Mouse (Mus musculus) splenic B cell, adult 2 months (primary cell): ENCODE results near the gene Ghrl.
A peak's percentile ranks its signal among the peaks of the same experiment; 100 is the strongest.

Experiments
- DNase-seq: peaks from one replicate; pipeline ENCODE4 v3.0.0-alpha.2; 2011; ENCODE audit warnings: low read depth, low spot score
- H3K27me3 ChIP-seq: 2 replicates; pipeline ENCODE4 v1.6.1; 2012; ENCODE audit warnings: mild to moderate bottlenecking, low read length, moderate library complexity, mixed read lengths; ENCODE audit not compliant: control insufficient read depth, poor library complexity, insufficient read depth, severe bottlenecking
- H3K36me3 ChIP-seq: 2 replicates; pipeline ENCODE4 v1.6.1; 2012; ENCODE audit warnings: mild to moderate bottlenecking, low read length, moderate library complexity, mixed read lengths; ENCODE audit not compliant: control insufficient read depth, poor library complexity, insufficient read depth, severe bottlenecking

Ghrl gene

DNA sequence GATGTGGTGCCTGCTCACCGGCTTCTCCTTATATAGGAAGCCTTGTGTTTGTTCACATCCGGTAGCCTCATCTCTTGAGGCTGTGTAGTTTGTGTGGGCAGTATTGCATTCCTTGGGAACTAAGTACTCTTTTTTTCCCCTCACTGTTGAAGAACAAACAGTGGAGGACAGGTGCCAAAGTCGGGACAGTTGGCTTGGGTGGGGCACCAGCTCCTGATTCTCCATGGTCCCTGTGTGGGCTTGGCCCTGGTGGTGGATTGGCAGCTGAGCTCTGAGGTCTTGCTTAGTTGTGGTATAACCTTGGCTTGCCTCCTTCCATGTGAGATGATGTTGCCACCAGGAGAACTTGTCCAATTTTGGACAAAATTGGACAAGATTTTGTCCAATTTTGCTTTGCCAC is at the start of gene Ghrl:
TSS of gene Ghrl (minus strand) at position 3 of the 400 bp plus-strand sequence.
- peaks cover 5% of the 10 kb centered on the region; the same call in 1 of the 2 replicates for H3K36me3 ChIP-seq
- H3K27me3 ChIP-seq = no peaks in the 10 kb centered on the region
- no peak for DNase-seq

DNA sequence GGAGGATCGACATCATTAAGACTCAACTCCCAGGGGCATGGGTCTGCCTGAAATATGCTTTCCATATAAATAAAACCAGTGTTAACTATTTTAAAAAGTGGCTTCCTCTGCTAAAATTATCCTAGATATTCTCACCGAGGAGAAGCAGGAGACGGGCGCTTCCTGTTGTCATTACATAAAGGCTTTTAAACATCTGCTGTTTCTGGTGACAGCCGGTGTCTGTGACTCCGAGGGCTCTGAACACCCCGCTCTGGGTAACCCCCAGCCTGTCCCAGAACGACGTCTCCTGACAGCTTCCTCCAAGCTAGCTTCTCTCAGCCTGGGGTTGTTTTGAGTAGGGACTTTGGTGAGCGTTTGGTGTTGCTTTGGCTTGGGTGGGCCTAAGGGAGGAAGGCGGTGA is 49.1 kb upstream of the Ghrl start:
- Histone ChIP-seq H3K27me3 (no peaks in the 10 kb centered on the region), H3K36me3 (no peaks in the 10 kb centered on the region)
- no peak for DNase-seq

DNA sequence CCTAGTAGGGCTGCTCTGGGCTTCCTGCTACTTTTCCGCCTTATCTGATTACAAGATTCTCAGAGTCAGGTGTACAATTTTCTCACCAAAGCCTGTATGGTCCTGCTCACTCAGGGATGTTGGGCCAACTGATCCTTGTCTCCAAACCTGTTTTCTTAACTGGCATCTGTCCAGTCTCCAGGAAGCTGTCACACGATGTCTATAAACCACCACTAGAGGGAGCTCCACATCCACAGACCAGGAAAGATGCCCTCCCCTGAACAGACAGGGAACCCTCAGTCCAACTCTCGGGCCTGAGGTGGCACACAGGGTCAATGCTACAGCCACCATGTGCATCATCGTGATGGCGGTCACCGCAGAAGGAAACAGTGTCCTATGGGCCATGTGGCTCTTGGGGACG is 42.0 kb upstream of the Ghrl start:
- DNase-seq = peak; percentile 82
- H3K27me3 ChIP-seq = no peaks in the 10 kb centered on the region
- H3K36me3 ChIP-seq = no peaks in the 10 kb centered on the region

DNA sequence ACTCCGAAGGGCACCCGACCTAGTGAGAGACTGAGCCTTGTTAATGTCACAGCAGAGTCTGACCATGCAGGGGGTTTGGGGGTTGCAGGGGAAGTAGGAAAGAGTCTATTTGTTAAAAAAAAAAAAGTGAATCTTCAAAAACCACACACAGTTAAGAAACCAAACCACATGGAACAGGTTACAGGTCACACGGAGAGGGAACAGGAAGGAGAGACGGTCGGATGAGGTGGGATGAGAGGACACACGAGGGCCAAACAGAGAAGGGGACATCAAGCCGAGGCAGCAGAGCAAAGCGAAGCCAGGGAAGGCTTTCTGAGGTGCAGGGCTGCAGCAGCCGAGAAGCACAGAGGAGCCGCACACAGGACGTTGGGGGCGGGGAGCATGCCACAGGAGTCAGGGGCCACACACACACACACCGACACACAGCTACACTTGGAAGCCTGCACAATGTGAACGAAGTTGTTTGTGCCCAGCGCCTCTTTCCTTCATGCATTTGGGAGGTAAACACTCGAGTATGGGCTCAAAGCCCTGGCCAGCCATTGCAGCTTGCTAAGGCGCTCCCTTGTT is 29.5 kb upstream of the Ghrl start:
- DNase-seq = no peak
- H3K27me3 ChIP-seq = no peaks in the 10 kb centered on the region
- no peaks in the 10 kb centered on the region for H3K36me3 ChIP-seq

DNA sequence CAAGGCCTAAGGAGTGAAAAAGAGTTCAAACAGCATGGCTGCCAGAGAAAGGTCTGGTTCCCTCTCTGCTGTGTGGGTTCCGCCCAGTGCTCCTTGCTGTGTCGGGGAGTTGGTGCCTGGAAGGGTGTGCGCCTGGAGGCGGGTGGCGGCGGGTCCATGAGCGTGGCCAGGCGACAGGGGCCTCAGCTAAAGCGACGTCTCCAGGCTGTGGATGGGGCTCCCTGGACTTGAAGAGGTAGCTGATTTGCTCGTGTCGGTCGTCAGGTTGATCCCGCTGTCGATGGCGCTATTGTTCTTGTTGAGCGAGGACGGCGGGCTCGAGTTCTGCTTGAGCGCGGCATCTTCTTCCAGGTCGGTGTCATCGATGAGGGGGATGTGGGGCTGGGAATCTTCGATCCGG is 28.7 kb upstream of the Ghrl start:
- Histone ChIP-seq H3K36me3 (no peaks in the 10 kb centered on the region), H3K27me3 (no peaks in the 10 kb centered on the region)
- no peak for DNase-seq

DNA sequence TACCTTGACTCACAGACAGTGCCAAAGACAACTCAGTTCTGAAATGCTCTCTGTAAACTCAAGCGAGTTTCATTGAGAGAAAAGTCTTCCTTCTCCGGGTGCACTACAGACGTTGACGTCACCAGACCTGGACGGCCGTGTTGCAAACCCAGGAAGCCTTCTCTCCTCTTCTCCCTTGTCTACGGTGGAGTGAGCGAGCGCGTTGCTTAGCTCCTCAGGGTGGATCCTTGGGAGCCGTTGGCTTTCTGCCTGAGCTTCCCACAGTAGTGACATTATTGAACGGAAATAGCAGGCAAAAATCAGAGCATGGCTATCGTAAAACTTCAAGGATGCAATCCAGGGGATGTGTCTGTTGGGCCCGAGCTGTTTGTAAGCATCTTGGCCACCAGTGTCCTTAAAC is 27.6 kb upstream of the Ghrl start:
- Histone ChIP-seq H3K36me3 (no peaks in the 10 kb centered on the region), H3K27me3 (no peaks in the 10 kb centered on the region)
- no peak for DNase-seq

DNA sequence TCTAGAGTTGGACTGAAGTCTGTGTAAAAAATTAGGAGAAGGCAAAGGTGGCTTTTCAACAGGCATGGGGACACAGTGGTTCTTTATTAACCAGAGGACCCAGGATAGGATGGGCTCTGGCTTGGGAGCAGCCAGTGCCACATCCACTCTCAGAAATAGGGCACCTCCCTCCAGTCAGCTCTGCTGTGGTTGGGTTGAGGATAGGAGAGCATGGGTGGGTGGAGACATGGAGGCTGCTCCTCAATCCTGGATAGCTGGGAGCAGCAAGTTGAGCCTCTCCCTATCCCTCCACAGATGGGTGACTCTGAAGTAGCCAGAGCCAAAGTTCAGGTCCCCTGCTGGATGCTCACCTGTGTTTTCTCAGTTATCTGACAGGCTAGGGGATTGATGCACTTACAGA is 25.4 kb upstream of the Ghrl start:
- H3K27me3 ChIP-seq = no peaks in the 10 kb centered on the region
- DNase-seq = no peak
- H3K36me3 ChIP-seq = no peaks in the 10 kb centered on the region

DNA sequence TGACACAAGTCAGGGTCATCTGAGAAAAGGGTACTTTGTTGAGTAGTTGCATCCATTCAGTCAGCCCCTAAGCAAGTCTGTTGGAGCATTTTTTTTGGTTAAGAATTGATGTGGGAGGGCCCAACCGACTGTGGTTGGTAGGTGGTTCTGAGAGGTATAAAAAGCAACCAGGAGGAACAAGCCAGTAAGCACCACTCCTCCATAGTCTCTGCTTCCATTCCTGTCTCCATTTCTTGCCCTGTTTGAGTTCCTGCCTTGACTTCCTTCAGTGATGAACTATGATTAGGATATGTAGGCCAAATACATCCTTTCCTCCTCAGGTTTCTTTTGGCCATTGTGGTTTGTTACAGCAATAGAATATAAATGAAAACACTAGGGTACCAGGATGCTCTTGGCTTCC is 23.4 kb upstream of the Ghrl start:
- Histone ChIP-seq H3K36me3 (no peaks in the 10 kb centered on the region), H3K27me3 (no peaks in the 10 kb centered on the region)
- DNase-seq = no peak

DNA sequence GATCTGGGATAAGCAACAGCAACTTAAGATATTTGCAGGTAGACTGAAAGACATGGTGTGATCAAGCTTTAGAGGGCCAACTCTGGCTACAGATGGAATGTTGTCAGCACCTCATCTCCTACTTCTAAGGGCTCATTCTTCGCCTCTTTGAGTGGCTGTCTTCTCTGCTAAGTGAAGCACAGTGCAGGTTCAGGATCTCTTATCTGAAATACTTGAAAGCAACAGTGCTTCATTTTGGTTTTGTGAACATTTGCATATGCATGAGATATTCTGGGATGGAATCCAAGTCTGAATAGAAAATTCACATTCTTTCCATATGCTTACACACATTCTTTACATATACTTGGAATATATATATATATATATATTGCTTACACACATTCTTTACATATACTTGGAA is 22.6 kb upstream of the Ghrl start:
- no peak for DNase-seq
- no peaks in the 10 kb centered on the region for H3K27me3 ChIP-seq
- no peaks in the 10 kb centered on the region for H3K36me3 ChIP-seq

DNA sequence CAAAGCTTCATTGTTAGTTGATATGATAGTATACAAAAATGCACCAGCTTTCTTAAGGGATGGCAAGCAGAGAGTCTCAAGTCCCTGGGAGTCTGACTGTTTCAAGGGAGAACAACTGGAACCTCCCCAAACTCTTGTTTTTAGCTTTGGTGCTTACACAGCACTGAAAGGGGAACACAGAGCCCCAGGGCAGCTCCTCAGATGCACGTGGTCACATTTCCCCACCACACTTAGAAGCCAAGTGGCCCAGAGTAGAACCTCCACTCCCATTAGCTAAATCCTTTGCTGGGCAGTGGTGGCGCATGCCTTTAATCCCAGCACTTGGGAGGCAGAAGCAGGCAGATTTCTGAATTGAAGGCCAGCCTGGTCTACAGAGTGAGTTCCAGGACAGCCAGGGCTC is 21.7 kb upstream of the Ghrl start:
- DNase-seq = no peak
- Histone ChIP-seq H3K27me3 (no peaks in the 10 kb centered on the region), H3K36me3 (no peaks in the 10 kb centered on the region)

DNA sequence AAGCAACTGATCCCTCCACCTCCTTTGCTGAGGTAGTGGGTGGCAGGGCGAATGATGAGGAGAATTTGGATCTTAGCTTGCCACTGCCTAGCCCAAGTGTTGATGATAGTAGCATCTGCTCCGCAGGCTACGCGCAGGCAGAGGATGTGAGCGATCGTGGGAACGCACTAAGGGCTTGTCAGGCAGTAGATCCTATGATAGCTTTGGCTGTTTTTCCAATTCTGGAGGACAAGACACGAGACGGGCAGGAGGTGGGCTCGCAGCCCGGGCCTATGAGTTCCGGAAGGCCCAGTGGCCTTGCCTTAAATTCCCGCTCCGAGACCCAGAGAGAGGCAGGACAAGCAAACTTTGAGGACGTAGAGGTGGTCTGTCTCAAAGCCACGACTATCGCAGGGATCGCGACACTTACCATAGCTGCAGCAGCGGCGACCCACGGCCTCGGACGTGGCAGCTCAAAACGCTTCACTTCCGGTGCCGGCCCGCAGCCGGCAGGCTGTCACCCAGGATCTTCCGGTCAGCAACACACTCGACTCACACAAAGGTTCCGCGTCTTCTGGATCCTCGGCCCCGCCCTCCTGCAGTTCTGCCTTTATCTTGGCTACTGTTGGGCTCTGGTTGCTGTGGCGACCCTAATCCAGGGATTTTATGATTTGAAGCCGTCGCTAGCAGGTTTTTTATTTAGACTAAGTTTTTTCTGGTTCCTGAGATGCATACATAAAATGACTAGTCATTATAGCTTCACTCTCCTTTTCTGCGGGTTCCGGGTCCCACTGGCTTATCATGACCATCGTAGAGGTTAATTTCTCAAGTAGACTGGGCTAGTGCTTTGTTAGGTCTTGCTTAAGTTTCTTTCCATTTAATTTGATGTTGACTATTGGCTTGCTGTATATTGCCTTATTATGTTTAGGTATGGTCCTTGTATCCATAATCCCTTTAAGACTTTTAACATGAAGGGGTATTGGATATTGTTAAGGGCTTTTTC is 20.8 kb upstream of the Ghrl start, which contains the start of gene Sec13:
TSS of gene Sec13 (minus strand) at position 508 of the 982 bp plus-strand sequence.
- peak; percentile 89 for DNase-seq
- Histone ChIP-seq H3K27me3 (no peaks in the 10 kb centered on the region), H3K36me3 (peaks cover 2% of the 10 kb centered on the region)

DNA sequence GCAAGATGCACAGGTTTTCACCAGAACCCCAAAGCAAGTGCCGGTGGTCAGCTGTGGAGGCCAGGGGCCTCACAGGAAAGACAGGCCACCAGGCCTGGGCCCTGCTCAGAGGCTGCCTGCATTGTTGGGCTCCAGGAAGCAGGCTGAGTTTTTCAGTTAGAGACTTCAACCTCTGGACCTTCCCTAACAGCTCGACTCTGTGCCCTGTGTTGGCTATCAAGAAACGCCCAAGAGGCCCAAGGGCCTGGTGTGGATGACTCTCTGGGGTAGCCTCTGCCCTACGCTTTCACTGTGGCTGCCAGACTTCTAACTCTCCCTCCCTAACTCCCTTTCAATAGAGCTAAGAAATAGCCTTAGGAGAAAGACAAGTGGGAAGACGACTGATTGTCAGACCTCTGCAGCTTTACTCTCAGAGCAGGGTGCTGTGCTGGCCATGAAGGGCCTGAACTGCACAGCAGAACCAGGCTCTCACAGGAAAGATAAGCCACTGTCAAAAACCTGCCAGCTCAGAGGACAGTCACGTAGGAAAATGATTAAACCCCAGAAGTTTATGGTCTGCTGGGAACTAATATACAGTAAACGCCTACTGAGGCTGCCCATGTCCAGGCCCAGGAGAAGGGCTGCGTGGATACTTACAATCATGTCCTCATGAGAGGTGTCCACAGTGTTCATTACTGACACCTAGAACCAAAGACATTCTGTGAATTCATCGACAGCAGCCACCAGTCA is 17.8 kb upstream of the Ghrl start:
- peaks cover 8% of the 10 kb centered on the region for H3K36me3 ChIP-seq
- no peaks in the 10 kb centered on the region for H3K27me3 ChIP-seq

DNA sequence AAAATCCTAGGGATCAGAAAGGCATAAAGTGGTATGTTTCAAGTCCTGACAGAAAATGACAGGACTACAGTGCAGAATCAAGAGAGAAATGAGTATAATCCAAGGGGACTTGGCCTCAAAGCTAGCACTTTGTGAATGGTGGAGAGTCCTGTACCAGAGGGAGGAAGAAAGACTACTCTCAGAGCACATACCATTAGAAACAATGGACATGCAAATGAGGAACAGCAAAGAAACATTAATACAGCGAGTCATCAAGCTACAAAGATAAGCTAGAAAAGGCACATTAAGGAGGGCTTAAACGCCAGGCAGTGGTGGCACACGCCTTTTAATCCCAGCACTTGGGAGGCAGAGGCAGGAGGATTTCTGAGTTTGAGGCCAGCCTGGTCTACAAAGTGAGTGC is 11.6 kb upstream of the Ghrl start:
- no peaks in the 10 kb centered on the region for H3K27me3 ChIP-seq
- DNase-seq = no peak
- H3K36me3 ChIP-seq = peaks cover 27% of the 10 kb centered on the region

More for the DNA sequence above, 17.8 kb upstream of the Ghrl start:
- no peak for DNase-seq

DNA sequence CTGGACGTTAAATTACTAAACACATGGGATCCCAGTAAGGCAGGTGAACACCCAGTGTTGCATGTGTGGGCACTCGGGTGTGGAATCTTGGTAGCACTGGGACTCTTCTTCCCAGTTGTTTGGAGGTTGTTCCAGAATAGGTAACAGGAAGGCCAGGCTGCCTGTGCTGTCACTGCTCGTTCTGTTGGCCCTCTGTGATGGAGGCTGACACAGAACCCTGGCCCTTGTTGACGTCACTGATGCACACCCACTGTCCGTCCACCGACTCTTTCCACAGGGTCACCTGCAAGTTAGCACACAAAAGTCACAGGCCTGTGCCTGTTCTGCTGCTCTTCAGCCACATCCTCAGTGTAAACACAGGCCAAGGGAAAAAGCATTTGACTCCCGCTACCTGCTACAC is 8.5 kb upstream of the Ghrl start:
- no peak for DNase-seq
- Histone ChIP-seq H3K36me3 (peaks cover 29% of the 10 kb centered on the region), H3K27me3 (no peaks in the 10 kb centered on the region)

DNA sequence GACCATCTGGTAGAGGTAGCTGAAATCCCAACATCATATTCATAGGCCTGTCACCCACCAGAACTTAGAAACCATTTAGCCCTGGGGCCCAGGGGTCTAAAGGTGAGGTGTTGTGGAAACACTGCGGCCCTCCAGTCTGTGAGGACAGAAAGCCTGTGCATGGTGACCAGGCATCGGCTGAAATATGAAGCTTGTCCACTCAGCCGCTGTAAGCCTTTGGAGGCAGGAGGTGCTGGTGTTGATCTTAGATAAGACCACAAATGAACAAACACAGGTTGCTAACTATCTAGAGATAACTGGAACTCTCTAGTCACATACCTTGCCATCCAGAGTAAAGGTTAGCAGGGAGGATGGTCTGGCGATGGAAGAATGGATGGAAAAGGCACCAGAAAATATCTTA is 1.4 kb upstream of the Ghrl start:
- DNase-seq = no peak
- H3K27me3 ChIP-seq = no peaks in the 10 kb centered on the region
- H3K36me3 ChIP-seq = peaks cover 8% of the 10 kb centered on the region
